Mouse (Mus musculus) kidney, embryonic 15.5 days (tissue): ENCODE results near the gene Phf20. TPM values are rescaled to one million over a fixed set of nuclear protein-coding genes. Genes with fewer than 3 reads are reported as not detected.
A peak's percentile ranks its signal among the peaks of the same experiment; 100 is the strongest.
"Not testable (repeated sequence)": the region's sequence is repeated elsewhere in the genome, so short reads cannot be mapped to it uniquely, and the experiment has no call there.

ENCODE experiments used
- ATAC-seq: fragments of 200-750 bp; cut with Nextera tagmentation; replicated peaks from 2 replicates; pipeline ENCODE4 v1.8.0; 2017; ENCODE audit warnings: moderate TSS enrichment; ENCODE audit not compliant: low FRiP score
- H3K27ac ChIP-seq: fragments of 300-500 bp; sonication (generic); 2 replicates; pipeline ENCODE4 v1.5.1; 2015; ENCODE audit warnings: mild to moderate bottlenecking, inconsistent platforms
- H3K27me3 ChIP-seq: fragments of 300-500 bp; sonication (generic); 2 replicates; pipeline ENCODE4 v1.6.1; 2015; ENCODE audit warnings: inconsistent platforms
- H3K36me3 ChIP-seq: fragments of 300-500 bp; sonication (generic); 2 replicates; pipeline ENCODE4 v1.6.1; 2015; ENCODE audit warnings: inconsistent platforms
- H3K4me1 ChIP-seq: fragments of 300-500 bp; sonication (generic); 2 replicates; pipeline ENCODE4 v1.6.1; 2015; ENCODE audit warnings: inconsistent platforms
- H3K4me2 ChIP-seq: fragments of 300-500 bp; sonication (generic); 2 replicates; pipeline ENCODE4 v1.6.1; 2015; ENCODE audit warnings: moderate library complexity, mild to moderate bottlenecking, inconsistent platforms
- H3K4me3 ChIP-seq: fragments of 300-500 bp; sonication (generic); replicated peaks from 2 replicates; pipeline ENCODE4 v1.5.1; 2015; ENCODE audit warnings: mild to moderate bottlenecking, inconsistent platforms
- H3K9ac ChIP-seq: fragments of 300-500 bp; sonication (generic); 2 replicates; pipeline ENCODE4 v1.6.1; 2015; ENCODE audit warnings: mild to moderate bottlenecking, inconsistent platforms
- H3K9me3 ChIP-seq: fragments of 300-500 bp; sonication (generic); replicated peaks from 2 replicates; pipeline ENCODE4 v1.6.1; 2016; ENCODE audit warnings: inconsistent platforms
- WGBS: fragments of 180-500 bp; shearing (Covaris S2); methylation state at CpG from one replicate; pipeline ENCODE4 v1.1.7; 2015; ENCODE audit warnings: mixed read lengths; 5-methylcytosine and 5-hydroxymethylcytosine counted together
- polyA plus RNA-seq: library from polyadenylated mRNA; unstranded; fragments of >200 nt; fragmentation: Nextera tagmentation; extraction: Ambion mirVana; gene quantifications from 2 replicates; pipeline ENCODE4 v1.2.1, GENCODE M21; 2015

Gene Phf20
- polyA plus RNA-seq, 1 experiment from 2014 or later: 78.4 TPM

DNA sequence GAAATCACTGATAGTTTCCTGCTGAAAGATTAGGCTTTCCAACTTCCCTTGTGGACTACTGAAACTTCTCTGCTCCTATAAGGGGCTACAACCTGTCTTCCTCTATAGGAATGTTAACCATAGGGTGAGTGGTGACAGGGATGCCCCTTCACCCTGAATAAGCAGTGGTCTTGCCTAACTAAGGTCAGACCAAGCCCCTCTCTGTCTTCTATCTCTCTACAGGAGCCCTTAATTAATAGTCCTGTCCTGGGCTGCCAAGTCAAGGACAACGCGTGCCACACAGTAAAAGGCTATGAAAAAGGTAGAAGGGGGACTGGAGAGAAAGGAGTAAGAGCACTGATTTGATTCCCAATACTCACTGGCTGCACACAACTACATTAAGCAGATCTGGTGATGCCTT lies 14.7 kb upstream of the Phf20 start:
- Histone ChIP-seq H3K4me1 (peaks cover 24% of the 10 kb centered on the region), H3K27me3 (no peaks in the 10 kb centered on the region), H3K4me2 (peak overlapping the region; percentile 60; the same call in 1 of the 2 replicates), H3K4me3 (no peak overlapping the region), H3K9me3 (no peaks in the 10 kb centered on the region), H3K36me3 (peaks cover 15% of the 10 kb centered on the region), H3K9ac (no peak overlapping the region), H3K27ac (no peak overlapping the region)
- WGBS: 62% methylated on average over 2 of the region's 2 CpGs
- ATAC-seq: no peak

DNA sequence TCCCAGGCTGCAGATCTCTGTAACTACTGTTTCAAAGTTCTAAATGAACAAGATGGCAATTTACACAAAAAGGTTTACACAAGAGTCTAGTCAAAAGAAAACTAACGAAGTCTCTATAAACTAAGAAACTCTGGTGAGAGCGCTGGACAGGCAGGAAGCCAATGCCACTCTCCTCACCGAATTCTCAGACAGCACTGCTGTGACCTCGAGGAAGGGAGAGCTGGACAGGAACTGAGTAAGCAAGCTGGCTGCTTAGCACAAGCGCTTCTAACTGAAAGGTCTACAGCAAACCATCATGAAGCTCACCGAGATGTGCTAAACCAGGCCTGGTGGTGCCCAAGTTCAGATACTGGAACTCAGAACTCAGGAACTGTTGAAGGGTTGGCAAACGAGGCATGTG lies 7.0 kb upstream of the Phf20 start:
- not testable (repeated sequence) for H3K9ac ChIP-seq, H3K4me2 ChIP-seq, H3K27ac ChIP-seq, H3K4me1 ChIP-seq, H3K9me3 ChIP-seq, H3K4me3 ChIP-seq, ATAC-seq, H3K27me3 ChIP-seq, H3K36me3 ChIP-seq
- 76% methylated on average over 7 of the region's 7 CpGs for WGBS

DNA sequence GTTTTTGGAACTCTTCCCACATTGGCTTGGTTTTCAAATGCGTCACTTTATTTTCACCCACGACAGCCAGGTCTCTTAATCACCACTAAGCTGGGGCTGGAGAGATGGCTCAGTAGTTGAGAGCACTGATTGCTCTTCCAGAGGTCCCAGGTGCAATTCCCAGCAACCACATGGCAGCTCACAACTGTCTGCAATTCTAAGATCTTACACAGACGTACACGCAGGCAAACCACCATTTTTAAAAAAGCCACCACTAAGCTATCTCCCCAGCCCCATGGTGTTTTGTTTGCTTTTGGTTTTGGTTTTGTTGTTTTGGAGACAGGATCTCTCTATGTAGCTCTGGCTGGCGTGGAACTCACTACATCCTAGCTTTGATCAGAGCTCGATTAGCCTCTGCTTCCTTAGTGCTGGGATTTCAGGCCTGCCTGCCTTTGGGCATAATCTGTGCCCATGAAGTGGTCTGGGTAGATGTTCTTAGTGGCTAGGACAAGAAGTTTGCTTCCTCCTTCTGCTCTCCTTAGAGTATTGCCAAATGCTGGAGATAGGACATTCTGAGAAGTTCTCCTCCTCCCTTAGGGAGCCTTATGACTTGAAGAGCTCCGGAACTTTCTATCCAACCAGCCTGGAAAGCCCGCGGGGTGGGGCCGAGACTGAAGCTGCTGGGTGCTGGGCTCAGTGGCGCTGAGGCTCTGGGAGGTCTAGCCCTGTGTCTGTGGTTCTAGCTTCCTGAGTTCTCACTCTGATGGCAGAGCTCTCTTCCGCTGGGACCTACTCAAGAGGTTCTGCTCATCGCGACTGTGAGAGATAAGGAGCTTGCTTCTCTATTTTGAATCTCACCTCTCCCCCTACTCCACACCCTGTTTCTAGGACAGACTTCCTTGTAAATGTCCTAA lies 6.0 kb upstream of the Phf20 start:
- no peak for ATAC-seq
- 76% methylated on average over 14 of the region's 14 CpGs for WGBS

DNA sequence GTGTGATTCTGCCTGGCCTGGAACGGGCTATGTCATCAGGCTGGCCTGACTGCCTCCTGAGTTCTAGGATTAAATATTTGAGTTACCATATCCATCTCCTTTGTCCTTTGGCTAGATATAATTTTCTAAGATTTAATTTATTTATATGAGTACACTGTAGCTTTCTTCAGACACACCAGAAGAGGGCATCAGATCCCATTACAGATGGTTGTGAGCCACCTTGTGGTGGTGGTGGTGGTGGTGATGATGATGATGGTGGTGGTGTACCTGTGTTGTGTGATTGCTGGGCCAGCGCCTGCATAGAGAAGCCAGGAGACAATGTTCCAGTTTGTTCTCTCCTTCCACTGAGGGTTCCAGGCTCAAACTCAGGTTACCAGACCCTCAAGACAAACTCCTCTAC lies 4.7 kb upstream of the Phf20 start:
- H3K4me2 ChIP-seq: no peak overlapping the region
- H3K9me3 ChIP-seq: no peaks in the 10 kb centered on the region
- no peaks in the 10 kb centered on the region for H3K27me3 ChIP-seq
- 92% methylated on average over 2 of the region's 2 CpGs for WGBS
- H3K4me3 ChIP-seq: no peak overlapping the region
- H3K36me3 ChIP-seq: no peaks in the 10 kb centered on the region
- H3K9ac ChIP-seq: no peak overlapping the region
- ATAC-seq: no peak
- H3K4me1 ChIP-seq: peaks cover 6% of the 10 kb centered on the region
- no peak overlapping the region for H3K27ac ChIP-seq

More for the DNA sequence above, 6.0 kb upstream of the Phf20 start:
- Histone ChIP-seq H3K9me3 (no peaks in the 10 kb centered on the region), H3K27me3 (no peaks in the 10 kb centered on the region), H3K36me3 (no peaks in the 10 kb centered on the region), H3K4me3 (no peak overlapping the region), H3K4me1 (no peaks in the 10 kb centered on the region), H3K9ac (no peak overlapping the region), H3K27ac (no peak overlapping the region), H3K4me2 (no peak overlapping the region)

DNA sequence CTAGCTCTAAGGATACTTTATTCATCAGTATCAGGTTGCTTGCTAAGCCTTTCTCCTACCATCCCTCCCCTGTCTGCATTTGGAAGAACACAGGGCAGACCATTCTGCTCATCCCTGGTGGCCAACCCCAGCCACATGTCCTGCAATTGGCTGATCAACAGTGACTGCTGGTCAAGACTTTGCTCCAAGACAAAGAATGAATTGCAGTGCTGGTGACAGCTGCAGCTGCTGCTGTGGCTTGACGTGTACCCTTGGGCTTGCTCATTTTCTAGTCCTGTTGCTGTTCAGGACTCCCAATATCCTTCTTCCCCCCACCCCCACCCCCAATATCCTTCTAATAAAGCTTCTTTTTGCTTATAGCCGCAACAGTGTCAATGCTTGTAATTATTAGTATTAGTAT lies 4.2 kb upstream of the Phf20 start:
- no peak overlapping the region for H3K4me2 ChIP-seq
- no peaks in the 10 kb centered on the region for H3K9me3 ChIP-seq
- no peak overlapping the region for H3K9ac ChIP-seq
- no peak overlapping the region for H3K4me3 ChIP-seq
- H3K4me1 ChIP-seq: peaks cover 6% of the 10 kb centered on the region
- WGBS: 72% methylated on average over 2 of the region's 2 CpGs
- H3K27ac ChIP-seq: no peak overlapping the region
- H3K36me3 ChIP-seq: no peaks in the 10 kb centered on the region
- no peaks in the 10 kb centered on the region for H3K27me3 ChIP-seq
- ATAC-seq: no peak

DNA sequence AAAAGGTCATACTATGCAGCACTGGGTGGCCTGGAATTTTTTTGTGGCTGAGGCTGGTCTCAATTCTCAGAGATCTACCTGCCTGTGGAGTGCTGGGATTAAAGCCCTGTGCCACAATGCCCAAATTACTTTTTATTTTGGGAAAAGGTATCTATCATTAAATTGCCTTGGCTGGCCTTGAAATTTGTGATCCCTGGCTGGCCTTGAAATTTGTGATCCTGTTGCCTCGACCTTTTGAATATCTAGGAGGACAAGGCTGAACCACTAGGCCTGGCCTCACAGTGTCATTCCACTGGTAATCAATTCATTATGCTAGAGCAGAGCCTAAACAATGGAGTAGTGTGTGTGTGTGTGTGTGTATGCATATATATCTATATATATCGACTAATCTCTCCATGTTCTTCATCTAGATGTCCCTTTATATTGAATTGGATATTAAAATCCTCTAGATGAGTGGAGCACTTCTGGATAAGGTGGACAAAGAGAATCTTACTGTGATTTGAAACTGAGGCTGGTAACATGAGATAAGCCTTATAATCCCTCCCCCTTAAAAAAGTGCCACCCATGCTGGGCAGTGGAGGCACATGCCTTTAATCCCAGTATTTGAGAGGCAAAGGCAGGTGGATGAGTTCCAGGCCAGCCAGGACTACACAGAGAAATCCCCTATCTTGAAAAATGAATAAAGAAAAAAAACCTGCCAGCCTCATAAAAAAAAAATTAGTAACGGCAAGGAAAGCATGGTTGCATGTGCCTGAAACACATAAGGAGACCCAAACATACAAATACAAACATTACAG lies 3.0 kb upstream of the Phf20 start:
- Histone ChIP-seq H3K4me3 (no peak overlapping the region), H3K27ac (no peak overlapping the region), H3K4me2 (no peak overlapping the region), H3K36me3 (no peaks in the 10 kb centered on the region), H3K27me3 (no peaks in the 10 kb centered on the region), H3K4me1 (peaks cover 16% of the 10 kb centered on the region), H3K9me3 (no peaks in the 10 kb centered on the region), H3K9ac (no peak overlapping the region)
- 75% methylated on average over 3 of the region's 3 CpGs for WGBS
- ATAC-seq: no peak

DNA sequence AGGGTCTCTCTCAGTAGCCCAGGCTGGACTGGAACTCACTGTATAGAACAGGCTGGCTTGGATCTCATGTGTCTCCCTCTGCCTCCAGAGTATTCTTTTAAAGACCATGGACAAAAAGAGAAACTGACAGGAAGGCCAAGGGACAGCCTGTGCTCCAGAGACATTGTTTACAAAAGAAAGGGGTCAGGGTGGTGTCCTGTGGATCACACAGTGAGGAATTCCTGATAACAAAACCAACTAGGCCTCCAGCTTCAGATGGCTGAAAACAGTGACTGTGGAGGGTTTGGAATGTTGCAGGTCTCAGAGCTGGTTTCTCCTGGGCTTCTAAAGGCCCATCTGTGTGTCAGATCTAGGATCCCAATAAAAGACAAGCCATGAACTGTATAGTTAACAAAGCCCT lies 1.7 kb upstream of the Phf20 start:
- Histone ChIP-seq H3K4me1 (peaks cover 25% of the 10 kb centered on the region), H3K36me3 (no peaks in the 10 kb centered on the region), H3K27ac (no peak overlapping the region), H3K4me2 (no peak overlapping the region), H3K27me3 (no peaks in the 10 kb centered on the region), H3K9me3 (no peaks in the 10 kb centered on the region), H3K4me3 (no peak overlapping the region), H3K9ac (no peak overlapping the region)
- ATAC-seq: no peak

DNA sequence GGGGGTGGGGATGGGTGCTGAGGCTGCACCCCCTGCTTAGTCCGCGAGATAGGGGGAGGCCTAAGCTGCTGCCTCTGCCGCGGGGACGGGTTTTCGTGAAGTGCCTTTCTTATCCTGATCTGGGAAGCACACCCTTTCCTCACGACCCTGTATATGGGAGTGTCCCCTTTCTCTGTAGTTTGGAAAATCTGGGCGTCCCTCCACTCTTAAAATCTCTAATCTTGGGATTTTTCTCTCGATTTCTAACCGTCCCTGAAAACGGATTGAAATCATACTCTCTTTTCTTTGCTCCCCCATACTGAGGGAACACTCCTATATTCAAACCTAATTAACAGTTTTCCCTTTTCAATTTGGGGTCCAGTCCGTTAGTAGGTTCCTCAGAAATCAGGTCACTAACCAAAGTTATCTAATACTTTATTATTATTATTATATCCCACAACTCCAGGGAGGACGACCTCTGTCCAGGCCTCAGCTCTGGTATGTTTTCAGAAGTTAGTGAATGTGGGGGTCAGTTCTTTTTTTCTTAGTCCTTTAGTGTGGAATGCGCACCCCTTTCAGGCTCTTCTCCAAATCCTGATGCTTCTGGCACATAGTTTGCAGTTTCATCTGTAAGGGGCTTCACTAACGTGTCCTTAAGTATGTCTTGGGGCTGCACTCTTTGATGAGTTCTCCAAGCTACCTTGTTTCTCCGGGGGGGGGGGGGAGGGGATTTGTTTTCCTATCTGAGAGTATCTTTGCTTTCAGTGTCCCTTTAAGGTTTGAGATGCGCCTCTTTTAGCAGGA lies 1.1 kb downstream of the Phf20 start:
- Histone ChIP-seq H3K27ac (peak overlapping the region; percentile 99), H3K9me3 (no peaks in the 10 kb centered on the region)

DNA sequence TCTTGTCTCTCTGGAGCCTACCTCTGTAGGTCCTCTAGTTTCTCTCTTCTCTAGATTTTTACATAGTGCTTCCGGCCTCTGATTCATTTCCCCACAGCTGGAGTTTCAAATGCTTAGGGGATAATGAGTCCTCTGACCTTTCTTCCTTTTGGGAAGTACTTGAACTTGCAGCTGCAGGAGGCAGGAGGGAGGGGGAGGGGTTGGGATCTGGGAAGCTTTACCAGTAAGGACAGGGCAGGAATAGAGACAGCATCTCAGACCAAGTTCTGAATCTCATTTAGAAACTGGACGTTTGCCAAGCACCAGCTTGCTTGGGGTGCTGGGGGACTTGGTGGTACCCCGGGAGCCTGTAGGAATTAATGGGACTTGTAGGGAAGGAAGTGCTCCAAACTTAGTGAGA lies 3.7 kb downstream of the Phf20 start:
- Histone ChIP-seq H3K4me1 (peaks cover 47% of the 10 kb centered on the region), H3K27me3 (no peaks in the 10 kb centered on the region), H3K4me3 (no peak overlapping the region), H3K36me3 (peaks cover 24% of the 10 kb centered on the region), H3K27ac (peak overlapping the region; percentile 73; the same call in 1 of the 2 replicates), H3K9ac (no peak overlapping the region), H3K9me3 (no peaks in the 10 kb centered on the region), H3K4me2 (no peak overlapping the region)
- no peak for ATAC-seq
- 58% methylated on average over 3 of the region's 3 CpGs for WGBS

More for the DNA sequence above, 1.1 kb downstream of the Phf20 start:
- Histone ChIP-seq H3K4me2 (peak overlapping the region; percentile 71), H3K9ac (peak overlapping the region; percentile 86), H3K36me3 (peaks cover 18% of the 10 kb centered on the region), H3K4me1 (peaks cover 31% of the 10 kb centered on the region), H3K27me3 (no peaks in the 10 kb centered on the region), H3K4me3 (peak overlapping the region; percentile 88)
- no peak for ATAC-seq
- 4% methylated on average over 17 of the region's 17 CpGs for WGBS

DNA sequence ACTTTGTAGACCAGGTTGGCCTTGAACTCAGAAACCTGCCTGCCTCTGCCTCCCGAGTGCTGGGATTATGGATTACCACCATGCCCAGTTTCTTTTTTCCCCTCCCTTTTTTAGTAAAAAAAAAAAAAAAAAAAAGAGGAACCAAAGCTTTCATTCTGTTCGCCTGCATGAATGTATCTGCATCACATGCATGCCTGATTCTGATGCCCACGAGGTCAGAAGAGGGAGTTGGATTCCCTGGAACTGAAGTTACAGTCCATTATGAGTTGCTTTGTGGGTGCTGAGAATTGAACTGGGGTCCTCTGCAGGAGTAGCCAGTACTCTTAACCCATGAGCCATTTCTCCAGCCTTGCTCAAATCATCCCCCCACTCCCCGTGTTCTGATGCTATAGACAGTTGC lies 5.2 kb downstream of the Phf20 start:
- peaks cover 36% of the 10 kb centered on the region for H3K36me3 ChIP-seq
- no peak overlapping the region for H3K4me3 ChIP-seq
- WGBS: 93% methylated on average over 4 of the region's 4 CpGs
- no peak for ATAC-seq
- no peak overlapping the region for H3K27ac ChIP-seq
- no peaks in the 10 kb centered on the region for H3K27me3 ChIP-seq
- H3K9me3 ChIP-seq: no peaks in the 10 kb centered on the region
- no peak overlapping the region for H3K9ac ChIP-seq
- H3K4me1 ChIP-seq: peaks cover 41% of the 10 kb centered on the region
- H3K4me2 ChIP-seq: no peak overlapping the region

DNA sequence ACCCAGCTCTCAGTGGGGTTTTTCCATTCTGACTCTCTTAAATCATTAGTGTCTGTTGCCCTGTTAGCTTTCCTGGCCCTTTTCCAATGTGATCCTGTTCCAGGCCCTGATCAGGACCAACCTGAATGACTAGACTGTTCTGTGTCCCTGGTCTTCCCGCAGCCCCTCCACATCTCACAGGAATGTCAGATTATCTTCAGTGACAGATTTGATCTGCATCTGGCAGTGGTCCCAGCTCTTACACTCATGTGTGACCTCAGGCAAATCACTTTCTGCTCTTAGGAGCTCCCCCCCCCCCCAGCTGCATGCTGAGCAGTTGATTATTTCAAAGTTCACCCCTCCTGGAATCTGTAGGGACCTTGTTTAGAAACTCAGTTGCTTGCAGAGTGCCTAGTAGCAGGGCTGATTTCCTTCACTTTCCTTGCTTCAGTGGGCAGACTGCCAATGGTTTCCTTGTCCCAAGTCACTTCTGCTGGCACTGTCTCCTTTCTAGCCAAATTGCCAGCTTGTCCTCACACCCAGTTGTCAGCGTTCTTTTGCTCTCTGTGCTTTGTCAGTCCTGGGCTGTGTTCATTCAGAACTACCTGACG lies 6.7 kb downstream of the Phf20 start:
- H3K4me2 ChIP-seq: no peak overlapping the region
- no peaks in the 10 kb centered on the region for H3K27me3 ChIP-seq
- H3K4me1 ChIP-seq: peaks cover 34% of the 10 kb centered on the region
- H3K36me3 ChIP-seq: peaks cover 43% of the 10 kb centered on the region
- peak overlapping the region; percentile 75 for H3K27ac ChIP-seq
- no peak overlapping the region for H3K4me3 ChIP-seq
- H3K9ac ChIP-seq: no peak overlapping the region
- ATAC-seq: peak; percentile 61
- no peaks in the 10 kb centered on the region for H3K9me3 ChIP-seq
- 55% methylated on average over 3 of the region's 3 CpGs for WGBS
